Mouse (Mus musculus) CH12.LX (cell line): ENCODE data around the gene Mixl1. TPM values are rescaled to one million over a fixed set of nuclear protein-coding genes. Genes with fewer than 3 reads are reported as not detected.

Experiments
- DNase-seq: peaks from one replicate; pipeline ENCODE4 v3.0.0-alpha.2; 2013; ENCODE audit errors: extremely low read depth
- H3K27ac ChIP-seq: 2 replicates; pipeline ENCODE4 v1.5.1; 2012; ENCODE audit warnings: low read depth, mild to moderate bottlenecking, control low read depth, moderate library complexity; ENCODE audit not compliant: insufficient read depth
- H3K27me3 ChIP-seq: replicated peaks from 2 replicates; pipeline ENCODE3; 2012; ENCODE audit warnings: inconsistent platforms
- H3K36me3 ChIP-seq, 2 experiments: replicated peaks in 1 of 2; 2 replicates each; pipeline versions ENCODE3 to v1.6.1; 2012; ENCODE audit warnings: inconsistent platforms in 1 of 2, low read length in 1 of 2, mild to moderate bottlenecking in 1 of 2, mixed read lengths in 1 of 2, moderate library complexity in 1 of 2; ENCODE audit not compliant: control insufficient read depth in 1 of 2, insufficient read depth in 1 of 2
- H3K4me1 ChIP-seq, 2 experiments: 2 replicates each; pipeline ENCODE4 v1.6.1; 2012; ENCODE audit warnings: inconsistent platforms in 1 of 2, moderate library complexity in 1 of 2; ENCODE audit not compliant: insufficient read depth in 2 of 2, control insufficient read depth in 1 of 2
- H3K4me2 ChIP-seq: 2 replicates; pipeline ENCODE4 v1.6.1; 2012; ENCODE audit warnings: low read depth, mild to moderate bottlenecking, control low read depth; ENCODE audit not compliant: poor library complexity, insufficient read depth, severe bottlenecking
- H3K4me3 ChIP-seq, 3 experiments: fragments of 150-350 bp in 1 of 3; sonication (generic) in 1 of 3; replicated peaks in 1 of 3; 2 replicates each; pipeline versions ENCODE3 to v1.5.1; 2011 to 2012; ENCODE audit warnings: low read depth in 2 of 3, low read length in 2 of 3, mild to moderate bottlenecking in 2 of 3, moderate library complexity in 2 of 3, control low read depth in 1 of 3, improper control_type of control experiment in 1 of 3, inconsistent platforms in 1 of 3, mixed read lengths in 1 of 3; ENCODE audit not compliant: poor library complexity in 1 of 3
- H3K79me2 ChIP-seq: replicated peaks from 2 replicates; pipeline ENCODE4 v1.6.1; 2012; ENCODE audit warnings: mild to moderate bottlenecking, moderate library complexity; ENCODE audit not compliant: control insufficient read depth, poor library complexity, insufficient read depth, severe bottlenecking; ENCODE audit errors: extremely low read depth
- H3K9ac ChIP-seq: 2 replicates; pipeline ENCODE4 v1.6.1; 2012; ENCODE audit warnings: low read depth, mild to moderate bottlenecking, control low read depth, moderate library complexity; ENCODE audit not compliant: insufficient read depth
- H3K9me3 ChIP-seq: replicated peaks from 2 replicates; pipeline ENCODE3; 2012; ENCODE audit warnings: low read length, inconsistent platforms, mixed read lengths
- BHLHE40 ChIP-seq: IDR thresholded peaks from 2 replicates; pipeline ENCODE4 v1.6.1; 2011; ENCODE audit warnings: mild to moderate bottlenecking, low read depth, low read length, improper control_type of control experiment
- CTCF ChIP-seq, 2 experiments: IDR thresholded peaks in 1 of 2; conservative IDR thresholded peaks in 1 of 2; 2 replicates each; pipeline ENCODE4 v1.5.1; 2011 to 2012; ENCODE audit warnings: low read depth in 2 of 2, low read length in 2 of 2, improper control_type of control experiment in 1 of 2, inconsistent platforms in 1 of 2, mild to moderate bottlenecking in 1 of 2, moderate library complexity in 1 of 2
- E2F4 ChIP-seq: IDR thresholded peaks from 2 replicates; pipeline ENCODE4 v1.6.1; 2011; ENCODE audit warnings: low read depth, low read length, improper control_type of control experiment; ENCODE audit not compliant: insufficient replicate concordance
- ELF1 ChIP-seq: IDR thresholded peaks from 2 replicates; pipeline ENCODE4 v1.6.1; 2014; ENCODE audit warnings: low read depth, mild to moderate bottlenecking, inconsistent platforms, low read length, improper control_type of control experiment
- ETS1 ChIP-seq: conservative IDR thresholded peaks from 2 replicates; pipeline ENCODE4 v1.6.1; 2012; ENCODE audit warnings: low read depth, mild to moderate bottlenecking, inconsistent platforms, low read length, improper control_type of control experiment, moderate library complexity
- HCFC1 ChIP-seq: IDR thresholded peaks from 2 replicates; pipeline ENCODE4 v1.6.1; 2012; ENCODE audit warnings: low read depth, mild to moderate bottlenecking, inconsistent platforms, low read length, improper control_type of control experiment
- IRF4 ChIP-seq: IDR thresholded peaks from 2 replicates; pipeline ENCODE4 v1.6.1; 2014; ENCODE audit warnings: low read depth, mild to moderate bottlenecking, inconsistent platforms, low read length, improper control_type of control experiment
- JUND ChIP-seq: conservative IDR thresholded peaks from 2 replicates; pipeline ENCODE4 v1.6.1; 2011; ENCODE audit warnings: low read depth, low read length, improper control_type of control experiment
- MEF2A ChIP-seq: IDR thresholded peaks from 2 replicates; pipeline ENCODE4 v1.6.1; 2014; ENCODE audit warnings: low read depth, mild to moderate bottlenecking, inconsistent platforms, low read length, improper control_type of control experiment, borderline replicate concordance
- MYC ChIP-seq: IDR thresholded peaks from 2 replicates; pipeline ENCODE4 v1.6.1; 2011; ENCODE audit warnings: low read depth, mild to moderate bottlenecking, improper control_type of control experiment, low read length
- NRF1 ChIP-seq: IDR thresholded peaks from 2 replicates; pipeline ENCODE4 v1.6.1; 2014; ENCODE audit warnings: low read depth, mild to moderate bottlenecking, inconsistent platforms, low read length, improper control_type of control experiment, moderate library complexity
- PAX5 ChIP-seq: IDR thresholded peaks from 2 replicates; pipeline ENCODE4 v1.6.1; 2012; ENCODE audit warnings: low read length, inconsistent platforms, mixed read lengths
- POLR2A ChIP-seq: IDR thresholded peaks from 2 replicates; pipeline ENCODE4 v1.6.1; 2011; ENCODE audit warnings: low read depth, mild to moderate bottlenecking, improper control_type of control experiment, low read length
- POLR2AphosphoS2 ChIP-seq: IDR thresholded peaks from 2 replicates; pipeline ENCODE4 v1.6.1; 2011; ENCODE audit warnings: low read depth, low read length, improper control_type of control experiment
- RCOR1 ChIP-seq: conservative IDR thresholded peaks from 2 replicates; pipeline ENCODE4 v1.6.1; 2012; ENCODE audit warnings: low read depth, mild to moderate bottlenecking, inconsistent platforms, low read length, improper control_type of control experiment
- SIN3A ChIP-seq: IDR thresholded peaks from 2 replicates; pipeline ENCODE4 v1.6.1; 2012; ENCODE audit warnings: low read length, improper control_type of control experiment, inconsistent platforms
- SMC3 ChIP-seq: IDR thresholded peaks from 2 replicates; pipeline ENCODE4 v1.6.1; 2011; ENCODE audit warnings: low read depth, low read length, improper control_type of control experiment
- TBP ChIP-seq: conservative IDR thresholded peaks from 2 replicates; pipeline ENCODE4 v1.6.1; 2011; ENCODE audit warnings: low read depth, low read length, improper control_type of control experiment
- USF1 ChIP-seq: IDR thresholded peaks from 2 replicates; pipeline ENCODE4 v1.6.1; 2014; ENCODE audit warnings: low read depth, mild to moderate bottlenecking, inconsistent platforms, low read length, improper control_type of control experiment
- ZC3H11A ChIP-seq: IDR thresholded peaks from 2 replicates; pipeline ENCODE4 v1.6.1; 2012; ENCODE audit warnings: low read depth, mild to moderate bottlenecking, inconsistent platforms, low read length, improper control_type of control experiment
- ZKSCAN1 ChIP-seq: IDR thresholded peaks from 2 replicates; pipeline ENCODE4 v1.6.1; 2012; ENCODE audit warnings: low read depth, inconsistent platforms, low read length, improper control_type of control experiment, borderline replicate concordance
- ZMIZ1 ChIP-seq: IDR thresholded peaks from 2 replicates; pipeline ENCODE4 v1.6.1; 2012; ENCODE audit warnings: low read depth, mild to moderate bottlenecking, inconsistent platforms, low read length, improper control_type of control experiment
- dilution Hi-C: fragments of 300-500 bp; cut with MboI; formaldehyde crosslinking; loops from 2 replicates; pipeline ENCODE4 v1.14.3; 2020; ENCODE audit warnings: low sequenced_read_pairs; ENCODE audit not compliant: extremely low pct_unique_long_range_greater_than_20kb, extremely low pct_ligation_motif_present
- in situ Hi-C: fragments of 300-500 bp; cut with MboI; formaldehyde crosslinking; loops from 3 replicates; pipeline ENCODE4 v1.14.3; 2019; ENCODE audit warnings: low sequenced_read_pairs, low pct_ligation_motif_present, low pct_unique_long_range_greater_than_20kb, mixed read lengths
- polyA plus RNA-seq: library from polyadenylated mRNA; unstranded; fragments of >175 nt; gene quantifications from 2 replicates; pipeline ENCODE4 v1.2.1, GENCODE M21; 2012; ENCODE audit warnings: low read depth; ENCODE audit not compliant: insufficient read length
- total RNA-seq, 2 experiments: library from RNA; depleted of rRNA; stranded (reverse); fragments of 300-350 nt in 1 of 2; fragments of >200 nt in 1 of 2; gene quantifications; 2 replicates each; pipeline ENCODE4 v1.2.3; 2012 to 2014

Mixl1 gene
- not detected in 2 replicates for total RNA-seq (2012; rRNA removed)
- not detected in 2 replicates for total RNA-seq (2014; rRNA removed)
- polyA plus RNA-seq: not detected in 2 replicates

DNA sequence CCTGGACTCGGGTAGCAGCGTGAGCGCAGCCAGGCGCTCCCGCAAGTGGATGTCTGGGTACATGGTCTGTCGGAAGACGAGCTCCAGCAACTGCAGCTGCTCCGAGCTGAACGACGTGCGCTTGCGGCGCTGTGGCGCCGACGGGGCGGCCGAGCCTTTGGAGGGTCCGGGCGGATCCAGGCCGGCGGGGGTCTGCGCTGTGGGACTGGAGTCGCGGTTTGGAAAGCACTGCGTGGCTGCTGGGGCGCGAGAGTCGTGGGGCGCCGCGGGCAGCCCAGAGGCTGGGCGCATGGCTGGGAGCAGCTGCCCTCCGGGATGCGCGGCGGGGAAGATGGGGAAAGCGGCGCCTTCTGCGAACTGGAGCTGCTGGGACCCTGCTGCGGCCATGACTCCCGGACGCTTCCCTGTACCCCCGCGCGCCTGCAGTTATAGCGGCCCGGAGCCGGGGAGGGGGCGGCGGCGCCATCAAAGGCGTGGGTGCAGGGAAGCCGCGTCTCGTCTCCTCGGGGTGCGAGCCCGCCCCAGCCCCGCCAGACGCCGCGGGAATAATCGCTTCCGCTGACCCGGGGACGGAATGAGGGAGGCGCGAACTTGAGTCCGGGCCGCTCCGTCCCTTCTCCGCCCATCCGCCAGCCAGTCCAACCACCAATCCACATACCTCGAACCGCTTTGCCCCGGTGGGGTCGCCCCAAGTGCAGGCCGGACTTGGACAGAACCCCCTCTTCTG, at the start of gene Mixl1:
Gene Mixl1, minus strand, starts transcription at position 409 of the 727 bp plus-strand sequence.
- TF ChIP-seq POLR2AphosphoS2: no peak
- TF ChIP-seq ELF1: no peak
- no peak for TF ChIP-seq IRF4
- TF ChIP-seq PAX5: no peak
- no peak for TF ChIP-seq JUND
- TF ChIP-seq ETS1: no peak
- no peak for TF ChIP-seq TBP
- TF ChIP-seq CTCF (conservative IDR thresholded peaks at IDR 0.05 in 1 of 2, IDR thresholded peaks at IDR 0.05 in 1 of 2; ENCODE audit: low read depth in 2 of 2, low read length in 2 of 2): no peak
- no peak for TF ChIP-seq POLR2A
- TF ChIP-seq SIN3A: no peak
- TF ChIP-seq BHLHE40: no peak
- no peak for TF ChIP-seq E2F4
- H3K4me2 ChIP-seq: no peak within 1 kb of the TSS
- in situ Hi-C loops: no loop called here
- H3K9me3 ChIP-seq: peaks cover 4% of the 10 kb centered on the region
- dilution Hi-C loops: no loop called here
- H3K79me2 ChIP-seq: no peaks in the 10 kb centered on the region
- no peak for DNase-seq
- no peak within 1 kb of the TSS for H3K9ac ChIP-seq
- no peaks in the 10 kb centered on the region for H3K27me3 ChIP-seq
- H3K4me3 ChIP-seq: no peak within 1 kb of the TSS
- peaks cover 0 to 10% of the 10 kb centered on the region in 2 experiments for H3K36me3 ChIP-seq
- H3K4me1 ChIP-seq: peaks cover 0 to 4% of the 10 kb centered on the region in 2 experiments; a peak in 1 of 4 replicates
- H3K27ac ChIP-seq: no peak within 1 kb of the TSS

DNA sequence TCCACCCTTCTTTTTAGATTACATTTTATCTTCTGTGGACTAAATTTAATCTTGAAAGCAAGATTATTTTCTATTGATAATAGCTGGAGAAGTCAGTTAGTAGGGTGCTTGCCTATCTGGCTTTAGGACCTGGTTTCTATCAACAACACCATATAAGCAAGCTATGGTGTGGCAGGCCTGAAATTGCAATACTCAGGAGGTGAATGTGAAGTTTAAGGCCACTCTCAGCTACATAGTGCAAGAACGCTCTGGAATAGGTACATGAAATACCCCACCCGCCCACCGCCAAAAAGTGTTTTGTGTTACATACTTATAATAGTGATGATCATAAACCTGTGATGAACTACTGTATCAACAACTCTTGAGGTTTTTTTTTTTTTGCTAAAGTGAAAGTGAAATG, 32.4 kb upstream of the Mixl1 start:
- in situ Hi-C loops (no loop called here), dilution Hi-C loops (no loop called here)
- TF ChIP-seq RCOR1 (no peak), ZMIZ1 (no peak), JUND (no peak), TBP (no peak), POLR2AphosphoS2 (no peak), MEF2A (no peak), ZKSCAN1 (no peak), SMC3 (no peak), USF1 (no peak), NRF1 (no peak), ETS1 (no peak), HCFC1 (no peak), SIN3A (no peak), MYC (no peak), ZC3H11A (no peak)
- H3K9ac ChIP-seq: no peak overlapping the region
- H3K36me3 ChIP-seq: peaks cover 4 to 10% of the 10 kb centered on the region in 2 experiments
- no peak overlapping the region for H3K4me2 ChIP-seq
- no peaks in the 10 kb centered on the region for H3K27me3 ChIP-seq
- H3K4me1 ChIP-seq: peaks cover 6 to 43% of the 10 kb centered on the region in 2 experiments; a peak in 3 of 4 replicates
- no peak overlapping the region for H3K27ac ChIP-seq
- H3K4me3 ChIP-seq: no peak overlapping the region
- no peak for DNase-seq
- H3K9me3 ChIP-seq: no peaks in the 10 kb centered on the region
- peaks cover 54% of the 10 kb centered on the region for H3K79me2 ChIP-seq
